Mouse (Mus musculus): ENCODE measurements at regions not wholly inside any gene's neighbourhood (a gene's known extent, or its start where the extent isn't known, plus 50 kb on each side); places are given as distances from the start of the nearest gene placed in this dataset.

- WGBS, result 59% methylated on average over 10 of the region's 10 CpGs
- DNase-seq (ENCODE audit: low spot score) (no peak), ATAC-seq (ENCODE audit: low FRiP score, low read depth) (no peak)
Observed at GRCm38 (mm10) chr7:95991250-95992032, 179.6 kb upstream of the Tenm4 start.

GRCm38 (mm10) chr7:95992033-95992516 is 179.0 kb upstream of the Tenm4 start:
- Histone ChIP-seq H3K4me3 (replicated peaks; ENCODE audit: low read length) (no peak overlapping the region), H3K9me3 (ENCODE audit: control insufficient read depth, low read length) (no peaks in the 10 kb centered on the region), H3K4me1 (ENCODE audit: control insufficient read depth, insufficient read depth, low read length) (no peaks in the 10 kb centered on the region), H3K4me2 (replicated peaks; ENCODE audit: low read depth, low read length, severe bottlenecking) (no peak overlapping the region), H3K27me3 (ENCODE audit: control insufficient read depth, insufficient read depth, low read length) (no peaks in the 10 kb centered on the region), H3K9ac (ENCODE audit: low read depth, low read length, severe bottlenecking) (no peak overlapping the region), H3K27ac (replicated peaks; ENCODE audit: low read depth, low read length) (no peak overlapping the region), H3K36me3 (ENCODE audit: control insufficient read depth, insufficient read depth, low read length) (no peaks in the 10 kb centered on the region)
- no peak for TF ChIP-seq POLR2A (IDR thresholded peaks at IDR 0.05; ENCODE audit: borderline replicate concordance, extremely low read depth, insufficient read depth, insufficient read length)
- no peak for DNase-seq (ENCODE audit: low spot score)
- ATAC-seq (ENCODE audit: low FRiP score, low read depth), result no peak
- WGBS, result 85% methylated on average over 3 of the region's 3 CpGs

More at GRCm38 (mm10) chr7:95991250-95992032, 179.6 kb upstream of the Tenm4 start:
- H3K27me3 ChIP-seq (ENCODE audit: control insufficient read depth, insufficient read depth, low read length), result no peaks in the 10 kb centered on the region
- H3K9me3 ChIP-seq (ENCODE audit: control insufficient read depth, low read length), result no peaks in the 10 kb centered on the region
- no peak overlapping the region for H3K27ac ChIP-seq (replicated peaks; ENCODE audit: low read depth, low read length)
- no peak for TF ChIP-seq POLR2A (IDR thresholded peaks at IDR 0.05; ENCODE audit: borderline replicate concordance, extremely low read depth, insufficient read depth, insufficient read length)
- no peaks in the 10 kb centered on the region for H3K36me3 ChIP-seq (ENCODE audit: control insufficient read depth, insufficient read depth, low read length)
- H3K9ac ChIP-seq (ENCODE audit: low read depth, low read length, severe bottlenecking), result no peak overlapping the region
- H3K4me2 ChIP-seq (replicated peaks; ENCODE audit: low read depth, low read length, severe bottlenecking), result no peak overlapping the region
- H3K4me3 ChIP-seq (replicated peaks; ENCODE audit: low read length), result no peak overlapping the region
- H3K4me1 ChIP-seq (ENCODE audit: control insufficient read depth, insufficient read depth, low read length), result no peaks in the 10 kb centered on the region

GRCm38 (mm10) chr7:95992521-95992920 is 178.5 kb upstream of the Tenm4 start:
- H3K4me3 ChIP-seq (replicated peaks; ENCODE audit: low read length), result no peak overlapping the region
- H3K27me3 ChIP-seq (ENCODE audit: control insufficient read depth, insufficient read depth, low read length), result no peaks in the 10 kb centered on the region
- 93% methylated on average over 3 of the region's 3 CpGs for WGBS
- DNase-seq (ENCODE audit: low spot score), result no peak
- no peaks in the 10 kb centered on the region for H3K9me3 ChIP-seq (ENCODE audit: control insufficient read depth, low read length)
- no peak for TF ChIP-seq POLR2A (IDR thresholded peaks at IDR 0.05; ENCODE audit: borderline replicate concordance, extremely low read depth, insufficient read depth, insufficient read length)
- no peak overlapping the region for H3K27ac ChIP-seq (replicated peaks; ENCODE audit: low read depth, low read length)
- ATAC-seq (ENCODE audit: low FRiP score, low read depth), result no peak
- no peak overlapping the region for H3K9ac ChIP-seq (ENCODE audit: low read depth, low read length, severe bottlenecking)
- H3K36me3 ChIP-seq (ENCODE audit: control insufficient read depth, insufficient read depth, low read length), result no peaks in the 10 kb centered on the region
- H3K4me2 ChIP-seq (replicated peaks; ENCODE audit: low read depth, low read length, severe bottlenecking), result no peak overlapping the region
- H3K4me1 ChIP-seq (ENCODE audit: control insufficient read depth, insufficient read depth, low read length), result no peaks in the 10 kb centered on the region

GRCm38 (mm10) chr7:95997190-95997589 is 173.9 kb upstream of the Tenm4 start:
- Histone ChIP-seq H3K36me3 (ENCODE audit: control insufficient read depth, insufficient read depth, low read length) (no peaks in the 10 kb centered on the region), H3K9me3 (ENCODE audit: control insufficient read depth, low read length) (no peaks in the 10 kb centered on the region), H3K9ac (ENCODE audit: low read depth, low read length, severe bottlenecking) (no peak overlapping the region), H3K4me2 (replicated peaks; ENCODE audit: low read depth, low read length, severe bottlenecking) (no peak overlapping the region), H3K27me3 (ENCODE audit: control insufficient read depth, insufficient read depth, low read length) (no peaks in the 10 kb centered on the region), H3K4me1 (ENCODE audit: control insufficient read depth, insufficient read depth, low read length) (no peaks in the 10 kb centered on the region), H3K4me3 (replicated peaks; ENCODE audit: low read length) (no peak overlapping the region), H3K27ac (replicated peaks; ENCODE audit: low read depth, low read length) (no peak overlapping the region)
- 43% methylated on average over 3 of the region's 3 CpGs for WGBS
- no peak for TF ChIP-seq POLR2A (IDR thresholded peaks at IDR 0.05; ENCODE audit: borderline replicate concordance, extremely low read depth, insufficient read depth, insufficient read length)
- no peak for DNase-seq (ENCODE audit: low spot score)
- ATAC-seq (ENCODE audit: low FRiP score, low read depth), result no peak

- no peak for ATAC-seq (ENCODE audit: low FRiP score, low read depth)
Observed at GRCm38 (mm10) chr7:95999189-95999588, 171.9 kb upstream of the Tenm4 start.

More at GRCm38 (mm10) chr7:95999189-95999588, 171.9 kb upstream of the Tenm4 start:
- Histone ChIP-seq H3K4me2 (replicated peaks; ENCODE audit: low read depth, low read length, severe bottlenecking) (no peak overlapping the region), H3K27ac (replicated peaks; ENCODE audit: low read depth, low read length) (no peak overlapping the region), H3K4me1 (ENCODE audit: control insufficient read depth, insufficient read depth, low read length) (no peaks in the 10 kb centered on the region), H3K9ac (ENCODE audit: low read depth, low read length, severe bottlenecking) (no peak overlapping the region), H3K36me3 (ENCODE audit: control insufficient read depth, insufficient read depth, low read length) (no peaks in the 10 kb centered on the region), H3K27me3 (ENCODE audit: control insufficient read depth, insufficient read depth, low read length) (no peaks in the 10 kb centered on the region), H3K4me3 (replicated peaks; ENCODE audit: low read length) (no peak overlapping the region), H3K9me3 (ENCODE audit: control insufficient read depth, low read length) (no peaks in the 10 kb centered on the region)
- DNase-seq (ENCODE audit: low spot score), result no peak
- WGBS, result 73% methylated on average over 4 of the region's 4 CpGs
- no peak for TF ChIP-seq POLR2A (IDR thresholded peaks at IDR 0.05; ENCODE audit: borderline replicate concordance, extremely low read depth, insufficient read depth, insufficient read length)
